Mouse (Mus musculus): Measurements from ENCODE around the gene A530016L24Rik. TPM values are rescaled to one million over a fixed set of nuclear protein-coding genes. Genes with fewer than 3 reads are reported as not detected.

Gene A530016L24Rik
- total and polyA plus RNA-seq, 3 experiments = not detected

DNA sequence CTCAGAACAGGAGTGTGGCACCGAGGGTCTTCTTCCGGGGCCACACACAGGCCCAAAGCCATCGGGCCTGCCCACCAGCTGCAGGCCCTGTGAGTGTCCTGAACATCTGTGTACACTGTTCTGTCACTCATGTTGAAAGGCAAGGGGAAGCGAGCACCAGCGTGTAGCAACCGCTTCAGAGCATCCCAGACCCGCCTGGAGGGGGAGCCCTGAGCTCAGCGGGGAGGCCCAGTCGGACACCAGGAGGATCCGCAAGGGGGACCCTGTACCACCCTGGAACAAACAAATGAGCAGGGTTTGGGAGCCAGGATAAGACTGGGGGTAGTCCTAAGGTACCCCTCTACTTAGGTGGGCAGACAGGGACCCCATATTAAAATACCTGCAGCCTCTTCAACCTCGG, 9.4 kb downstream of the A530016L24Rik start (continued):
- TF ChIP-seq POLR2AphosphoS2 (IDR thresholded peaks at IDR 0.05; ENCODE audit: low read depth, low read length) = no peak

DNA sequence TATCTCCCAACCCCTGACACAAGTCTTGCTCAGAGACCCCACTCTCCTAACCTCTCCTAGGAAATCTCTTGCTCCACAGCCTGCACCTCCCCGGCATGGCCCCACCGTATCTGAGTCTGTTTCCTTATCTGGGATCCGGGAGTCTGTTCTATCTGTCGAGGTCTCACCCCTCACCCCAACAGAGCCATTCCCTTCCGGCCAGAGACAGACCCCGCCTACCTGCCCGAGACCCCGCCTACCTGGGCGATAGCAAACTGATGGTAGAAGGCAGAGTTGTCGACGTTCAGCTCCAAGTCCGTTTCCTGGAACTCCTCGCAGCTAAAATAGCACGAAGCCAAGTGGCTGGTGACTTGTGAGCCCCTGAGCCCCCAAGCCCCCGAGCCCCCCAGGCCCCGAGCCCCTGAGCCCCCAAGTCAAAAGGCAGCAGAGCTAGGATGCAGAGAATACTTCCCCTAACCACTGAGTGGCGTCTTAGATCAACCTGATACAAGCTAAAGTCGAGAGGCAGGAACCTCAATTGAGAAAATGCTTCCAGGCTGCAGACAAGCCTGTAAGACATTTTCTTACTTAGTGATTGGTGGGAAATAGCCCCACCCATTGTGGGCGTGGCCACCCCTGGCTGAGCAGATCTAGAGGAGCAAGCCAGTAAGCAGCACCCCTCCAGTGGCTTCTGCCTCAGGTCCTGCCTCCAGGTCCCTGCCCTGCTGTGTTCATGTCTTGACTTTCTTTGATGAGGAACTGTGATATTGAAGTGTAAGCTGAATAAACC, 13.9 kb downstream of the A530016L24Rik start:
- Histone ChIP-seq H3K4me3 (replicated peaks in 1 of 3; ENCODE audit: low read depth in 2 of 3, low read length in 2 of 3, poor library complexity in 1 of 3) (no peak overlapping the region), H3K9ac (ENCODE audit: insufficient read depth, low read depth) (no peak overlapping the region), H3K27me3 (replicated peaks) (peaks cover 95% of the 10 kb centered on the region), H3K4me1 (ENCODE audit: control insufficient read depth in 1 of 2, insufficient read depth in 2 of 2) (peaks cover 0 to 7% of the 10 kb centered on the region in 2 experiments; a peak in 2 of 4 replicates), H3K27ac (ENCODE audit: insufficient read depth, low read depth) (no peak overlapping the region), H3K9me3 (replicated peaks; ENCODE audit: low read length) (peaks cover 8% of the 10 kb centered on the region), H3K36me3 (replicated peaks in 1 of 2; ENCODE audit: control insufficient read depth in 1 of 2, insufficient read depth in 1 of 2, low read length in 1 of 2) (no peaks in the 10 kb centered on the region), H3K4me2 (ENCODE audit: insufficient read depth, low read depth, poor library complexity, severe bottlenecking) (no peak overlapping the region), H3K79me2 (replicated peaks; ENCODE audit: control insufficient read depth, extremely low read depth, insufficient read depth, poor library complexity, severe bottlenecking) (no peaks in the 10 kb centered on the region)
- in situ Hi-C loops (cut with MboI; ENCODE audit: low pct_ligation_motif_present, low pct_unique_long_range_greater_than_20kb, low sequenced_read_pairs) = no loop called here
- no peak for DNase-seq (ENCODE audit: extremely low read depth)
- no peak for TF ChIP-seq BHLHE40 (IDR thresholded peaks at IDR 0.05; ENCODE audit: low read depth, low read length)
- no peak for TF ChIP-seq PAX5 (IDR thresholded peaks at IDR 0.05; ENCODE audit: low read length)
- TF ChIP-seq TBP (conservative IDR thresholded peaks at IDR 0.05; ENCODE audit: low read depth, low read length) = no peak
- no peak for TF ChIP-seq EP300 (IDR thresholded peaks at IDR 0.05; ENCODE audit: low read length)
- TF ChIP-seq UBTF (IDR thresholded peaks at IDR 0.05; ENCODE audit: low read depth, low read length) = no peak
- no peak for TF ChIP-seq TCF12 (IDR thresholded peaks at IDR 0.05; ENCODE audit: low read depth, low read length)
- TF ChIP-seq CHD2 (IDR thresholded peaks at IDR 0.05; ENCODE audit: low read length) = no peak
- no peak for TF ChIP-seq MAFK (IDR thresholded peaks at IDR 0.05; ENCODE audit: insufficient replicate concordance, low read length)
- no peak for TF ChIP-seq MAZ (IDR thresholded peaks at IDR 0.05; ENCODE audit: low read depth, low read length)
- TF ChIP-seq POLR2AphosphoS2 (IDR thresholded peaks at IDR 0.05; ENCODE audit: low read depth, low read length) = no peak
- no peak for TF ChIP-seq ZNF384 (IDR thresholded peaks at IDR 0.05; ENCODE audit: low read depth, low read length)
- no peak for TF ChIP-seq USF1 (IDR thresholded peaks at IDR 0.05; ENCODE audit: low read depth, low read length)
- no peak for TF ChIP-seq MAX (IDR thresholded peaks at IDR 0.05; ENCODE audit: low read length)
- TF ChIP-seq JUND (conservative IDR thresholded peaks at IDR 0.05; ENCODE audit: low read depth, low read length) = no peak
- dilution Hi-C loops (cut with MboI; ENCODE audit: extremely low pct_ligation_motif_present, extremely low pct_unique_long_range_greater_than_20kb, low sequenced_read_pairs) = no loop called here

DNA sequence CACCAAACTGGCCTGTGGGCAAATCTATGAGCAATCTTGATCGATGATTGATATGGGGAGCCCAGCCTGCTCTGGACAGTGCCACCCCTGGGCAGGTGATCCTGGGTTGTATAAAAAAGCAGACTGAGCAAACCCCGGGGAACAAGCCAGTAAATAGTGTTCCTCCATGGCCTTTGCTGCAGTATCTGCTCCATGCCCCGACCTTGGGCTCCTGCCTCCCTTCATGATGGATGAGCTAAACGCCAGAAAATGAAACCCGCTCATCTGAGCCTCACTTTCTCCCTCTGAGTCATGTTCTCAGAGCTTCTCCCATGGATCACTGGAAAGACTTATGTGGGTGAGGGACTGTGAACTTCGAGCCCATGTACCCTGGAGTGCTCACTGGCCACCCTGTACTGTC, 17.0 kb downstream of the A530016L24Rik start:
- H3K4me1 ChIP-seq (ENCODE audit: control insufficient read depth in 1 of 2, insufficient read depth in 2 of 2) = peaks cover 0 to 8% of the 10 kb centered on the region in 2 experiments; a peak in 2 of 4 replicates
- no peak for DNase-seq (ENCODE audit: extremely low read depth)
- no peak overlapping the region for H3K27ac ChIP-seq (ENCODE audit: insufficient read depth, low read depth)
- dilution Hi-C loops (cut with MboI; ENCODE audit: extremely low pct_ligation_motif_present, extremely low pct_unique_long_range_greater_than_20kb, low sequenced_read_pairs) = no loop called here
- TF ChIP-seq RCOR1 (conservative IDR thresholded peaks at IDR 0.05; ENCODE audit: low read depth, low read length) = no peak
- TF ChIP-seq ZKSCAN1 (IDR thresholded peaks at IDR 0.05; ENCODE audit: borderline replicate concordance, low read depth, low read length) = no peak
- TF ChIP-seq SIN3A (IDR thresholded peaks at IDR 0.05; ENCODE audit: low read length) = no peak
- no peak for TF ChIP-seq TCF12 (IDR thresholded peaks at IDR 0.05; ENCODE audit: low read depth, low read length)
- no peak for TF ChIP-seq MAX (IDR thresholded peaks at IDR 0.05; ENCODE audit: low read length)
- no peak for TF ChIP-seq RAD21 (IDR thresholded peaks at IDR 0.05; ENCODE audit: low read depth, low read length)
- TF ChIP-seq ZMIZ1 (IDR thresholded peaks at IDR 0.05; ENCODE audit: low read depth, low read length) = no peak
- no peak for TF ChIP-seq ELF1 (IDR thresholded peaks at IDR 0.05; ENCODE audit: low read depth, low read length)
- TF ChIP-seq UBTF (IDR thresholded peaks at IDR 0.05; ENCODE audit: low read depth, low read length) = no peak
- no peak for TF ChIP-seq POLR2AphosphoS2 (IDR thresholded peaks at IDR 0.05; ENCODE audit: low read depth, low read length)
- no peak for TF ChIP-seq BHLHE40 (IDR thresholded peaks at IDR 0.05; ENCODE audit: low read depth, low read length)
- TF ChIP-seq MYC (IDR thresholded peaks at IDR 0.05; ENCODE audit: low read depth, low read length) = no peak
- H3K9ac ChIP-seq (ENCODE audit: insufficient read depth, low read depth) = no peak overlapping the region
- in situ Hi-C loops (cut with MboI; ENCODE audit: low pct_ligation_motif_present, low pct_unique_long_range_greater_than_20kb, low sequenced_read_pairs) = loop anchor here (5.0 kb wide), 1 partner anchor 36 kb away; no protein-coding TSS in a partner anchor
- H3K4me3 ChIP-seq (replicated peaks in 1 of 3; ENCODE audit: low read depth in 2 of 3, low read length in 2 of 3, poor library complexity in 1 of 3) = no peak overlapping the region
- no peaks in the 10 kb centered on the region for H3K79me2 ChIP-seq (replicated peaks; ENCODE audit: control insufficient read depth, extremely low read depth, insufficient read depth, poor library complexity, severe bottlenecking)
- no peaks in the 10 kb centered on the region for H3K36me3 ChIP-seq (replicated peaks in 1 of 2; ENCODE audit: control insufficient read depth in 1 of 2, insufficient read depth in 1 of 2, low read length in 1 of 2)
- peaks cover 8% of the 10 kb centered on the region for H3K9me3 ChIP-seq (replicated peaks; ENCODE audit: low read length)
- no peak overlapping the region for H3K4me2 ChIP-seq (ENCODE audit: insufficient read depth, low read depth, poor library complexity, severe bottlenecking)
- H3K27me3 ChIP-seq (replicated peaks) = peaks cover 91% of the 10 kb centered on the region

Measured in CH12.LX (cell line).